Mouse (Mus musculus): Measurements from ENCODE around the gene 3300002I08Rik. TPM values are rescaled to one million over a fixed set of nuclear protein-coding genes. Genes with fewer than 3 reads are reported as not detected.
"Not testable (repeated sequence)": the region's sequence is repeated elsewhere in the genome, so short reads cannot be mapped to it uniquely, and the experiment has no call there.

Gene 3300002I08Rik
- polyA plus RNA-seq, 1 experiment from 2014 or later: 16.0 TPM

DNA sequence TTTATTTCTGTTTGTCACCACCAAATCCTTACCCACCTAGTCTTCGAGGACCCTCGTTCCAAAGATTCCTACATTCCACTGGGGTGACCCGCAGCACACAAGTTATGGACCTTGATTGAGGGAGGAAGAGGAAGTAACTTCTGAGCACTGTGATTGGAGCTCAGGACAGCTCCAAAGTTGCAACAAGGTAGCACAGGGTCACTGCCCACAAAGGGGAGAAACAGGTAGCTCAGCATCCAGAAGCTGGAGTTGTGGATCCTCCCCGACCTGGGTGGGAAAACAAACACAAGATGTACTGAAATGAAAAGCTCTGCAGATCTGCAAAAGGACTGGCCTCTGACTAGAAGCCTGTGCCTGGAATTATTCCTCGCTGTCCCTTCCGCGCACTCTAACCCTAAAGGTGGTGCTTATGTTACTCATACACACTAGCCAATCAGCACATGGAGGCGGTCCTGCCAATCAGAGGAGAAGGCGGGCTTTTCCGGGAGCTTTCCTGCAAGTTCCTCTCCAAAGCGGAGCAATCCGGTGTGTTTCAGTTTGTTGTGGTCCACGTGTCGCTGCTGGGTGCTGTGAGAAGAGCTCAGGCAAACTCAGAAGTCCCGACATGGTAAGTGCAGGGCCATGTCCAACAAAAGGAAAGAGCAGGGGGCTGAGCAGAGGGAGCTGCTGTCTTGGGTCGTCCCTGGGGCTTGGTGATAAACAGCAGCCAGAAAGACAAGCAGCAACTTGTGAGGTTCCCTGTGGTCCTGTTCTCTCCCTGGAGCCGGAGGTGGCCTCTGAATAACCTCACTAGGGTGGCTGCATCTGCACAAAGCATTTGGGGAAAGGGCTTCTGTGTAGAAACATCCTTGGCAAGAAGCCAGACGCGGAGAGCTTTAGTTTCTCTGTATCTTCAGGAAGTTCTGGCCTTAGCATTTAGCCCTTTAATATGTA lies 51.3 kb downstream of the 3300002I08Rik start:
- H3K4me1 ChIP-seq (replicated peaks; ENCODE audit: control insufficient read depth, insufficient read depth, low read length); H3K27ac ChIP-seq; H3K9me3 ChIP-seq (ENCODE audit: control insufficient read depth, low read length); H3K36me3 ChIP-seq (replicated peaks; ENCODE audit: control insufficient read depth, insufficient read depth); H3K27me3 ChIP-seq (ENCODE audit: control insufficient read depth, insufficient read depth, low read length): not testable (repeated sequence)
- DNase-seq (ENCODE audit: low spot score) (peak; percentile 80), ATAC-seq (ENCODE audit: low FRiP score) (peak; percentile 98)
- Histone ChIP-seq H3K4me2 (replicated peaks) (peak overlapping the region; percentile 59), H3K9ac (peak overlapping the region; percentile 51), H3K4me3 (replicated peaks; ENCODE audit: low read length) (peak overlapping the region; percentile 39)
- WGBS: 19% methylated on average over 19 of the region's 19 CpGs

GRCm38 (mm10) chr2:150307183-150307773 lies 55.3 kb downstream of the 3300002I08Rik start:
- Histone ChIP-seq H3K4me1 (replicated peaks; ENCODE audit: control insufficient read depth, insufficient read depth, low read length) (no peaks in the 10 kb centered on the region), H3K36me3 (replicated peaks; ENCODE audit: control insufficient read depth, insufficient read depth) (no peaks in the 10 kb centered on the region), H3K4me2 (replicated peaks) (no peak overlapping the region), H3K27me3 (ENCODE audit: control insufficient read depth, insufficient read depth, low read length) (no peaks in the 10 kb centered on the region), H3K4me3 (replicated peaks; ENCODE audit: low read length) (no peak overlapping the region), H3K9ac (no peak overlapping the region), H3K27ac (no peak overlapping the region), H3K9me3 (ENCODE audit: control insufficient read depth, low read length) (no peaks in the 10 kb centered on the region)
- ATAC-seq (ENCODE audit: low FRiP score) (no peak), DNase-seq (ENCODE audit: low spot score) (no peak)
- 89% methylated on average over 10 of the region's 10 CpGs for WGBS

- H3K4me3 ChIP-seq (replicated peaks; ENCODE audit: low read length): no peak overlapping the region
- H3K4me2 ChIP-seq (replicated peaks): no peak overlapping the region
- WGBS: 53% methylated on average over 1 of the region's 1 CpGs
- H3K27me3 ChIP-seq (ENCODE audit: control insufficient read depth, insufficient read depth, low read length): no peaks in the 10 kb centered on the region
- DNase-seq (ENCODE audit: low spot score) (no peak), ATAC-seq (ENCODE audit: low FRiP score) (no peak)
- no peak overlapping the region for H3K9ac ChIP-seq
- no peaks in the 10 kb centered on the region for H3K9me3 ChIP-seq (ENCODE audit: control insufficient read depth, low read length)
- no peaks in the 10 kb centered on the region for H3K4me1 ChIP-seq (replicated peaks; ENCODE audit: control insufficient read depth, insufficient read depth, low read length)
- no peak overlapping the region for H3K27ac ChIP-seq
- no peaks in the 10 kb centered on the region for H3K36me3 ChIP-seq (replicated peaks; ENCODE audit: control insufficient read depth, insufficient read depth)
Measured at GRCm38 (mm10) chr2:150299096-150299495, 63.5 kb downstream of the 3300002I08Rik start.

- 92% methylated on average over 6 of the region's 6 CpGs for WGBS
- H3K9me3 ChIP-seq (ENCODE audit: control insufficient read depth, low read length): no peaks in the 10 kb centered on the region
- H3K4me2 ChIP-seq (replicated peaks): no peak overlapping the region
- no peaks in the 10 kb centered on the region for H3K36me3 ChIP-seq (replicated peaks; ENCODE audit: control insufficient read depth, insufficient read depth)
- H3K9ac ChIP-seq: no peak overlapping the region
- ATAC-seq (ENCODE audit: low FRiP score) (no peak), DNase-seq (ENCODE audit: low spot score) (no peak)
- H3K27ac ChIP-seq: no peak overlapping the region
- H3K27me3 ChIP-seq (ENCODE audit: control insufficient read depth, insufficient read depth, low read length): no peaks in the 10 kb centered on the region
- H3K4me3 ChIP-seq (replicated peaks; ENCODE audit: low read length): no peak overlapping the region
- no peaks in the 10 kb centered on the region for H3K4me1 ChIP-seq (replicated peaks; ENCODE audit: control insufficient read depth, insufficient read depth, low read length)
Measured at GRCm38 (mm10) chr2:150293669-150294068, 68.9 kb downstream of the 3300002I08Rik start.

Other genes starting within 250 kb of the 3300002I08Rik start
- 12.2 and 13.1 TPM in 2 replicates for gene Zfp120, start 226.1 kb downstream of the 3300002I08Rik start, polyA plus RNA-seq (2014; fragmentation: Nextera tagmentation; extraction: Ambion mirVana)
- not detected in 2 replicates for gene Gm10770, start 183.1 kb downstream of the 3300002I08Rik start, polyA plus RNA-seq (2014; fragmentation: Nextera tagmentation; extraction: Ambion mirVana)
- not detected in 2 replicates for gene Gm14139, start 181.0 kb downstream of the 3300002I08Rik start, polyA plus RNA-seq (2014; fragmentation: Nextera tagmentation; extraction: Ambion mirVana)
- 12.2 TPM in 2 replicates for gene Zfp937, start 144.7 kb downstream of the 3300002I08Rik start, polyA plus RNA-seq (2014; fragmentation: Nextera tagmentation; extraction: Ambion mirVana)
- 1.8 and 1.9 TPM in 2 replicates for gene Gm21994, start 107.2 kb downstream of the 3300002I08Rik start, polyA plus RNA-seq (2014; fragmentation: Nextera tagmentation; extraction: Ambion mirVana)
- gene Gm14124, start 105.2 kb downstream of the 3300002I08Rik start, polyA plus RNA-seq (2014; fragmentation: Nextera tagmentation; extraction: Ambion mirVana): 0.07 TPM in 1 of 2 replicates, not detected in the other
- 0.87 TPM in 1 of 2 replicates, not detected in the other for gene Gm10130, start 39.1 kb downstream of the 3300002I08Rik start, polyA plus RNA-seq (2014; fragmentation: Nextera tagmentation; extraction: Ambion mirVana)
- 7.3 and 7.9 TPM in 2 replicates for gene Zfp442, start 88.7 kb upstream of the 3300002I08Rik start, polyA plus RNA-seq (2014; fragmentation: Nextera tagmentation; extraction: Ambion mirVana)
- 0.08 and 0.13 TPM in 2 replicates for gene Zfp345, start 122.3 kb upstream of the 3300002I08Rik start, polyA plus RNA-seq (2014; fragmentation: Nextera tagmentation; extraction: Ambion mirVana)
- 0.43 and 0.54 TPM in 2 replicates for gene Cst7, start 207.7 kb upstream of the 3300002I08Rik start, polyA plus RNA-seq (2014; fragmentation: Nextera tagmentation; extraction: Ambion mirVana)
- gene Apmap, start 245.8 kb upstream of the 3300002I08Rik start, polyA plus RNA-seq (2014; fragmentation: Nextera tagmentation; extraction: Ambion mirVana): 41.6 and 42.6 TPM in 2 replicates

All from hindbrain, embryonic 14.5 days (tissue).